Mouse (Mus musculus) lung, embryonic 16.5 days (tissue): Measurements from ENCODE around the gene Dph1. TPM values are rescaled to one million over a fixed set of nuclear protein-coding genes. Genes with fewer than 3 reads are reported as not detected.

Experiments
- ATAC-seq: fragments of 200-750 bp; cut with Nextera tagmentation; 2 replicates; pipeline ENCODE4 v1.8.0; 2017; ENCODE audit warnings: low read depth, mild to moderate bottlenecking, moderate library complexity
- H3K27ac ChIP-seq: fragments of 300-500 bp; sonication (generic); 2 replicates; pipeline ENCODE4 v1.5.1; 2014; ENCODE audit warnings: mild to moderate bottlenecking, control low read depth, low read length
- H3K27me3 ChIP-seq: fragments of 300-500 bp; sonication (generic); 2 replicates; pipeline ENCODE4 v1.6.1; 2014; ENCODE audit warnings: low read depth, low read length, mixed read lengths; ENCODE audit not compliant: control insufficient read depth, insufficient read depth
- H3K36me3 ChIP-seq: fragments of 300-500 bp; sonication (generic); 2 replicates; pipeline ENCODE4 v1.6.1; 2014; ENCODE audit warnings: low read length; ENCODE audit not compliant: control insufficient read depth, insufficient read depth
- H3K4me1 ChIP-seq: fragments of 300-500 bp; sonication (generic); replicated peaks from 2 replicates; pipeline ENCODE4 v1.6.1; 2014; ENCODE audit warnings: low read length, mixed read lengths; ENCODE audit not compliant: control insufficient read depth, insufficient read depth
- H3K4me2 ChIP-seq: fragments of 300-500 bp; sonication (generic); 2 replicates; pipeline ENCODE4 v1.6.1; 2014; ENCODE audit warnings: low read depth, low read length, control low read depth
- H3K4me3 ChIP-seq: fragments of 300-500 bp; sonication (generic); 2 replicates; pipeline ENCODE4 v1.5.1; 2014; ENCODE audit warnings: mild to moderate bottlenecking, low read length, control low read depth
- H3K9ac ChIP-seq: fragments of 300-500 bp; sonication (generic); 2 replicates; pipeline ENCODE4 v1.6.1; 2014; ENCODE audit warnings: low read length, control low read depth
- H3K9me3 ChIP-seq: fragments of 300-500 bp; sonication (generic); 2 replicates; pipeline ENCODE4 v1.6.1; 2016; ENCODE audit warnings: low read length; ENCODE audit not compliant: control insufficient read depth
- WGBS: fragments of 180-500 bp; shearing (Covaris S2); extraction: QIAGEN DNeasy Blood & Tissue Kit; methylation state at CpG from one replicate; pipeline ENCODE4 v1.1.7; 2014; 5-methylcytosine and 5-hydroxymethylcytosine counted together
- polyA plus RNA-seq: library from polyadenylated mRNA; unstranded; fragments of >200 nt; fragmentation: Nextera tagmentation; extraction: Ambion mirVana; gene quantifications from 2 replicates; pipeline ENCODE4 v1.2.1, GENCODE M21; 2015

The Dph1 gene
- 17.1 and 17.9 TPM in 2 replicates for polyA plus RNA-seq

DNA sequence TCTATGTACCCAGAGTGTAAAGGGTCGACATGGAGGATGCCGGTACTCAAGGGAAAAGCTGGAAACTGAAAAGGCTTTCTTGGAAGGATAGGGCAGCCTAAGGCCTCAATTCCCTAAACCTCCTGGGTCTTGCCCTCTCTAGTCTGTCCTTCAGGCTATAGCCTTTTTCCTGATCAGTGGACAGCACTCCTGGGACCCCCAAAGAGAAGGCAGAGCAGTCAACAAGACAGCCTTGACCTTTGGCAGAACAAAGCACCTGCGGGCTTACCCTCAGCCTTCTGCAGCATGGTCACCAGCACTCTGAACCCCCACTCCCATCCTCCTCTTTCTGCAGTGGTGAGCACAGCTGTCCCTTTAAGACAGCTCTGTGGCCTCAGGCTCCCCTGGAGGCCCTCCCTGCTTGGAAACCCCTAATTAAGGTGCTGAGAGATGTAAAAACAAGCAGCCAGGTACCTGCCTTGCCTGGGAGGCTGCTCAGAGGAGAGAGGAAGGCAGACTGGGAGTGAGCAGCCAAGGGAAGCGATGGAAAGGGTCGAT, at the start of gene Dph1:
TSS of gene Dph1 (minus strand) at position 337 of the 537 bp plus-strand sequence.
- H3K4me1 ChIP-seq, result peaks cover 32% of the 10 kb centered on the region
- no peaks in the 10 kb centered on the region for H3K36me3 ChIP-seq
- H3K9ac ChIP-seq, result peak within 1 kb of the TSS; percentile 78
- ATAC-seq, result no peak
- peak within 1 kb of the TSS; percentile 93 for H3K4me3 ChIP-seq
- H3K27me3 ChIP-seq, result peaks cover 30% of the 10 kb centered on the region
- no peaks in the 10 kb centered on the region for H3K9me3 ChIP-seq
- peak within 1 kb of the TSS; percentile 92 for H3K4me2 ChIP-seq
- 54% methylated on average over 5 of the region's 5 CpGs for WGBS
- peak within 1 kb of the TSS; percentile 17; the same call in 1 of the 2 replicates for H3K27ac ChIP-seq

DNA sequence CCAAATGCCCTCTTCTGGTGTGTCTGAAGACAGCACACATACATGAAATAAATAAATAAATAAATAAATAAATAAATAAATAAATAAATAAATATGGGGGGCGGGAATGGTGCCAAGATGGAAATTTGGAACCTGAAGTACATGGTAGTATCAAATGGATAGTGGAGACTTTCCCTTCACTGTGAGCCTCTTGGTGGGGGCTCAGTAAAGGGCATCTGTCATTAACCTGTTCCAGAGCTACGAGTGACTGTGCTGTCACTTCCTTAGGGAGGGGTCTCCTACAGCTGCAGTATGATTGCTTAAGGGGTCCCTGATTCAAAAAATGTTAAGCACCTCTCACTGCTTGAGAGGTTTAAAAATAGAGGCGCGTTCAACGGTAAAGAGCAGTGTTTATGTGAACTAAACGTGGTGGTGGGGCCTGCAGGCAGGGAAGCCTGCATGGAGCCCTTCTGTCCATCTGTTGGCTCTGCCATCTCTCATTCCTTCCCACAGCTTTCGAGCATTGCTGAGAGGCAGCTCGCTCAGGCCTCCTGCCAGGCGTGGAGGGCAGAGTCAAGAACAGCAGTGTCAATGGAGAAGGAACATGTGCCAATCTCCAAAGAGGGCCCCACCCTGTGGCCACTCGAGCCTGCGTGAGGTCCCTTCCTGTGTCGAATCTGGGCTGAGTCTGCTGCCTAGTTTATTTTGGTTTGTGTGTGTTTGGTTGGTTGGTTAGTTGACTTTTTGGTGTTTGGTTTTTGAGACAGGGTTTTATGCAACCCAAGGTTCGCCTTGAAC, 49.3 kb upstream of the Dph1 start:
- ATAC-seq, result peak; percentile 73
- WGBS, result 37% methylated on average over 13 of the region's 13 CpGs
- H3K27me3 ChIP-seq, result peaks cover 2% of the 10 kb centered on the region; the same call in 1 of the 2 replicates
- H3K4me1 ChIP-seq, result peaks cover 13% of the 10 kb centered on the region
- peak overlapping the region; percentile 70 for H3K27ac ChIP-seq
- no peak overlapping the region for H3K4me3 ChIP-seq
- no peaks in the 10 kb centered on the region for H3K36me3 ChIP-seq
- no peak overlapping the region for H3K4me2 ChIP-seq
- H3K9ac ChIP-seq, result no peak overlapping the region
- H3K9me3 ChIP-seq, result no peaks in the 10 kb centered on the region

DNA sequence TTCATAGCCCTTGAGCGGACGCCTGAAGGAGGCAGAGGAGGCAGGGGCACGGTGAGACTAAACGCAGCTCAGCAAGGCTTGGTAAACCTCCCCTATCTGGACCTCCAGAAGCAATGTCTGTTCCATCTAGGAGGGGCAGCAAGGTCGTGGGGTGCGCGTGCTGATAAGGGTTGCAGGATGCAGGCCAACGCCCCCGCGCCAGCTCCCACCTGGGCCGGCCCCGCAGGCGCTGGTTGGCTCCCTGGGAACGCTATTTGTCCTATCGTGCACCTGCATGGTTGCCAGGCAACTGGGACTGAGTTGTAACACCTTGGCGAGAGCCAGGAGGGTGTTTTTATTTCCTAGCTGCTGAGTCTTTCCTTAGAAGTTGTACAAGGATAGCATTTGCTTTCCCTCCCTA, 43.7 kb upstream of the Dph1 start:
- Histone ChIP-seq H3K27me3 (peaks cover 19% of the 10 kb centered on the region), H3K4me3 (no peak overlapping the region), H3K4me1 (no peaks in the 10 kb centered on the region), H3K27ac (no peak overlapping the region), H3K9me3 (no peaks in the 10 kb centered on the region), H3K4me2 (peak overlapping the region; percentile 21; the same call in 1 of the 2 replicates), H3K9ac (no peak overlapping the region), H3K36me3 (no peaks in the 10 kb centered on the region)
- 4% methylated on average over 16 of the region's 16 CpGs for WGBS
- peak; percentile 59; the same call in 1 of the 2 replicates for ATAC-seq

DNA sequence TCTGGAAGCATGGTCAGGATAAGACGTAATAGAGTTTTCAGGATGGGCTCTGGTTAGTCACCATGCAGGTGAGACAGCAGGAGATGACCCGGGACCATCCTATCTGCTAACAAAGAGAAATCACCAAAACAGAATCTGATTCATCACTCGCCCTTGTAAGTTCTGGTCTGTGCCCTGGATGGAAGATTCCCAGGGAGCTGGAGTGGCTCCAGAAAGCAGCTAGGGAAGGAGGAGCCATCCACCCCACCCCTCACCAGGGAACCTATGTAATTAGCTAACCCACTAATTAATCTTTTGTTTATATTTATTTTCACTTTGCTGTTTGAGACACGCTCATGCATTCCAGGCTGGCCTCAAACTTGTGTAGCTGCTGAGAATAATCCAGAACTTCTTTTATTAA, 41.4 kb upstream of the Dph1 start:
- no peaks in the 10 kb centered on the region for H3K4me1 ChIP-seq
- no peak overlapping the region for H3K4me2 ChIP-seq
- no peaks in the 10 kb centered on the region for H3K36me3 ChIP-seq
- peaks cover 19% of the 10 kb centered on the region for H3K27me3 ChIP-seq
- WGBS, result 58% methylated on average over 4 of the region's 4 CpGs
- no peak overlapping the region for H3K4me3 ChIP-seq
- no peak overlapping the region for H3K27ac ChIP-seq
- no peak overlapping the region for H3K9ac ChIP-seq
- no peaks in the 10 kb centered on the region for H3K9me3 ChIP-seq
- no peak for ATAC-seq

DNA sequence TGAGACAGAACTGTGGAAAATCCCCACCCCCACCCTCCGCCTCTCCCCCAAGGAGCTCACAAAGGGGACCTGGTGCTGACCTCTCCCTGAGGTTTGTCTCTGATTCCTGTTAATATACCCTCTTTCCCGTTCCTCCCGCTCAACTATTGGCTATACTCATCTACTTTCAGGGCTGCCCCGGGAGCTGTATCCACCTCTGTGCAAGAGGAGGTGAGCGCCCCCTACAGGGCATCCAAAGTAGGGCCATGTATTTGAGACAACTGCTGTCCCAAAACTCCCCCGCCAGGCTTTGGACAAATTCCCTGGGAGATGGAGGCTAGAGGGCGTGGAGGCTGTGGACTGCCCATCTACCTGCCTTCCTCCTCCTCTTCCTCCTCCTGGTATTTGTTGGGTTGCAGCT, 40.7 kb upstream of the Dph1 start:
- no peaks in the 10 kb centered on the region for H3K36me3 ChIP-seq
- H3K27me3 ChIP-seq, result peaks cover 19% of the 10 kb centered on the region
- no peak overlapping the region for H3K4me2 ChIP-seq
- no peak overlapping the region for H3K9ac ChIP-seq
- ATAC-seq, result peak; percentile 47; the same call in 1 of the 2 replicates
- H3K27ac ChIP-seq, result no peak overlapping the region
- no peaks in the 10 kb centered on the region for H3K4me1 ChIP-seq
- 12% methylated on average over 7 of the region's 7 CpGs for WGBS
- H3K4me3 ChIP-seq, result no peak overlapping the region
- H3K9me3 ChIP-seq, result no peaks in the 10 kb centered on the region

DNA sequence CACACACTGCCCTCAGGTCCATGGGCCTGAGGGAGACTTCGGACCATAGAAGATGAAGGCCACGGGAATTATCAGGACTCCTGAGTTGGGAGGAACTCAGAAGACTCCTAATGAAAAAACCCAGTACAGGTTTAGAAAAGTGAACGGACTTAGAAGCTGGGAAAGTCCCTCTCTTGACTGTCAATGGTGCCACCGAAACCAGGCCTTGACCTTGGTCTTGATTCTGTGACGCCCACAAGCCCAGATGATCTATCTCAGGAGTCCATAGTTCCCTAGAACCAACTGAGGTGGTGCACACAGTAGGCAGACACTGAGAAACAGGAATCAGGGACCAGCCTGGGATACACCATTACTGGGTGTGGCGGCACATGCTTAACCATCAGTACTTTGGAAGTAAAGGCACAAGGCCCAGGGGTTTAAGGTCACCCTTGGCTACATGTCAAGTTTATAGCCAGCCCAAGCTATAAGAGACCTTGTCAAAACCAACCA, 39.3 kb upstream of the Dph1 start:
- no peak overlapping the region for H3K9ac ChIP-seq
- ATAC-seq, result no peak
- H3K27ac ChIP-seq, result no peak overlapping the region
- H3K4me1 ChIP-seq, result no peaks in the 10 kb centered on the region
- H3K36me3 ChIP-seq, result no peaks in the 10 kb centered on the region
- H3K4me3 ChIP-seq, result no peak overlapping the region
- WGBS, result 89% methylated on average over 6 of the region's 6 CpGs
- H3K4me2 ChIP-seq, result no peak overlapping the region
- H3K27me3 ChIP-seq, result peaks cover 17% of the 10 kb centered on the region
- H3K9me3 ChIP-seq, result no peaks in the 10 kb centered on the region

DNA sequence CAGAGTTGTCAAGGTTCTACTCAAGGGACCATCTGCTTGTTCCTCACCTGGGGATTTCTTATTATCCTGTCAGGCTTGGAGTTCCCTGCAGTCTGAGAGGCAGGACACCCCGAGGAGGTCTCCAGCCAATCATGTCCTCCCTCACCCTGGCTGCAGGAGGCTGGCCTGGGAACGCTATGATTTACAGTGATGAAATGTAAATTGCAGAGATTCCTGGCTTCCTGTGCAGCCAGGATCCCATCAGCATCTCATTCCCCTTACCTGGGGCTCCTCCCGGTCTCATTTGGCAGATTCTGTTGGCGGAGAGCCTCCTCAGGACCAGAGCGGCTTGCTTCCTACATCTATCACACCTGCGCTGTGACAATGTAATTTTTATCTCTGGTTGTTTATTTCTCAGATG, 38.2 kb upstream of the Dph1 start:
- Histone ChIP-seq H3K9me3 (no peaks in the 10 kb centered on the region), H3K4me2 (no peak overlapping the region), H3K27ac (no peak overlapping the region), H3K36me3 (no peaks in the 10 kb centered on the region), H3K27me3 (peaks cover 7% of the 10 kb centered on the region; the same call in 1 of the 2 replicates), H3K9ac (no peak overlapping the region), H3K4me3 (no peak overlapping the region), H3K4me1 (no peaks in the 10 kb centered on the region)
- no peak for ATAC-seq
- WGBS, result 68% methylated on average over 6 of the region's 6 CpGs

DNA sequence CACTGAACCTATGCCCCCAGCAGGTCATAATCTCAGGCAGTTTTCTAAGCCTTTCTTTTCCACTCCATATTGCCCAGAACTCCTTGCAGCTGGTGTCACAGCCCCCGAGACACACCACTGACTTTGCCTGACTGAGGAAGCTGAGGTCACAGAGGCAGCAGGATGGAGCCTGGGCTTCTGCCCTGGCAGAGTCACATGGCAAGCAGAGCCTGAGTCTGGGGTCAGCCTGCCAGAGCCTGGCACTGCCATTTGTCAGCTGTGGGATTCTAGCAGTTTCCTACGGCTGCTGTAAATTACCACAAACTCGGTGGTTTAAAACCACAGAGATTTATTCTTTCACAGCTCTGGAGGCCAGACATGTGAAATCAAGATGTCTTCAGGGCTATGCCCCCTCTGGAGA, 36.6 kb upstream of the Dph1 start:
- H3K9ac ChIP-seq, result no peak overlapping the region
- H3K9me3 ChIP-seq, result no peaks in the 10 kb centered on the region
- no peaks in the 10 kb centered on the region for H3K4me1 ChIP-seq
- ATAC-seq, result no peak
- H3K27ac ChIP-seq, result no peak overlapping the region
- H3K36me3 ChIP-seq, result no peaks in the 10 kb centered on the region
- H3K4me2 ChIP-seq, result no peak overlapping the region
- H3K27me3 ChIP-seq, result no peaks in the 10 kb centered on the region
- no peak overlapping the region for H3K4me3 ChIP-seq
- WGBS, result 55% methylated on average over 3 of the region's 3 CpGs

DNA sequence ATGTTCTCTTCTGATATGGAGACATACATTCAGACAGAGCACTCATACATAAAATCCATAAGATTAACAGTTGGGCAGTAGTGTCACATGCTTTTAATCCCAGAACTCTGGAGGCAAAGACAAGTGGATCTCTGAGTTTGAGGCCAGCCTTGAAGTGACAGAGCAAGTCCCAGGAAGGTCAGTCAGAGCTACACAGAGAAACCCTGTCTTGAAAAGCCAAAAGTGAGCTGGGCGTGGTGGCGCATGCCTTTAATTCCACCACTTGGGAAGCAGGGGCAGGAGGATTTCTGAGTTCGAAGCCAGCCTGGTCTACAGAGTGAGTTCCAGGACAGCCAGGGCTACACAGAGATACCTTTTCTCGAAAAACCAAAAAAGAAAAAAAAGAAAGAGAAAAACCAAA, 33.8 kb upstream of the Dph1 start:
- Histone ChIP-seq H3K27me3 (no peaks in the 10 kb centered on the region), H3K9ac (no peak overlapping the region), H3K9me3 (no peaks in the 10 kb centered on the region), H3K4me3 (no peak overlapping the region), H3K4me2 (no peak overlapping the region), H3K27ac (no peak overlapping the region), H3K36me3 (no peaks in the 10 kb centered on the region), H3K4me1 (peaks cover 15% of the 10 kb centered on the region)
- ATAC-seq, result no peak
- WGBS, result 64% methylated on average over 4 of the region's 4 CpGs
